Mouse (Mus musculus) forebrain, embryonic 11.5 days (tissue): Measurements from ENCODE around the gene Ntn5. TPM values are rescaled to one million over a fixed set of nuclear protein-coding genes. Genes with fewer than 3 reads are reported as not detected.
A peak's percentile ranks its signal among the peaks of the same experiment; 100 is the strongest.

ENCODE experiments used
- ATAC-seq: fragments of 200-750 bp; cut with Nextera tagmentation; replicated peaks from 2 replicates; pipeline ENCODE4 v1.8.0; 2017; ENCODE audit warnings: moderate TSS enrichment; ENCODE audit not compliant: low FRiP score
- DNase-seq: peaks from one replicate; pipeline ENCODE4 v3.0.0-alpha.2; 2017; ENCODE audit warnings: low spot score
- H3K27ac ChIP-seq: fragments of 300-500 bp; sonication (generic); 2 replicates; pipeline ENCODE4 v1.5.1; 2014; ENCODE audit warnings: low read depth, low read length
- H3K27me3 ChIP-seq: fragments of 300-500 bp; sonication (generic); 2 replicates; pipeline ENCODE4 v1.6.1; 2014; ENCODE audit warnings: mild to moderate bottlenecking, low read length, mixed read lengths; ENCODE audit not compliant: control insufficient read depth, insufficient read depth
- H3K36me3 ChIP-seq: fragments of 300-500 bp; sonication (generic); 2 replicates; pipeline ENCODE4 v1.6.1; 2014; ENCODE audit warnings: mild to moderate bottlenecking, low read length, moderate library complexity, mixed read lengths; ENCODE audit not compliant: control insufficient read depth, insufficient read depth
- H3K4me1 ChIP-seq: fragments of 300-500 bp; sonication (generic); replicated peaks from 2 replicates; pipeline ENCODE4 v1.6.1; 2014; ENCODE audit warnings: low read length, mixed read lengths; ENCODE audit not compliant: control insufficient read depth, insufficient read depth
- H3K4me2 ChIP-seq: fragments of 300-500 bp; sonication (generic); 2 replicates; pipeline ENCODE4 v1.6.1; 2014; ENCODE audit warnings: low read depth, mild to moderate bottlenecking, low read length, moderate library complexity, mixed read lengths; ENCODE audit not compliant: severe bottlenecking
- H3K4me3 ChIP-seq: fragments of 300-500 bp; sonication (generic); 2 replicates; pipeline ENCODE4 v1.5.1; 2014; ENCODE audit warnings: low read depth, low read length
- H3K9ac ChIP-seq: fragments of 300-500 bp; sonication (generic); 2 replicates; pipeline ENCODE4 v1.6.1; 2014; ENCODE audit warnings: low read length
- H3K9me3 ChIP-seq: fragments of 300-500 bp; sonication (generic); 2 replicates; pipeline ENCODE4 v1.6.1; 2016; ENCODE audit warnings: low read length, mixed read lengths; ENCODE audit not compliant: control insufficient read depth
- WGBS: fragments of 180-500 bp; shearing (Covaris S2); extraction: QIAGEN DNeasy Blood & Tissue Kit; methylation state at CpG from one replicate; pipeline ENCODE4 v1.1.7; 2014; 5-methylcytosine and 5-hydroxymethylcytosine counted together
- polyA plus RNA-seq: library from polyadenylated mRNA; unstranded; fragments of >200 nt; fragmentation: Nextera tagmentation; extraction: Ambion mirVana; gene quantifications from 2 replicates; pipeline ENCODE4 v1.2.1, GENCODE M21; 2014

Ntn5 gene
- polyA plus RNA-seq, 1 experiment from 2014 or later = 0.41 TPM

GRCm38 (mm10) chr7:45668921-45669320, 14.9 kb upstream of the Ntn5 start:
- WGBS = 96% methylated on average over 9 of the region's 9 CpGs
- no peak for DNase-seq
- no peaks in the 10 kb centered on the region for H3K27me3 ChIP-seq

GRCm38 (mm10) chr7:45677627-45678295, 6.1 kb upstream of the Ntn5 start:
- Histone ChIP-seq H3K9me3 (no peaks in the 10 kb centered on the region), H3K4me1 (no peaks in the 10 kb centered on the region; the same call in 1 of the 2 replicates), H3K27me3 (no peaks in the 10 kb centered on the region), H3K4me2 (no peak overlapping the region), H3K36me3 (no peaks in the 10 kb centered on the region), H3K27ac (no peak overlapping the region), H3K9ac (no peak overlapping the region), H3K4me3 (no peak overlapping the region)
- 85% methylated on average over 7 of the region's 7 CpGs for WGBS
- ATAC-seq (no peak), DNase-seq (no peak)

More at GRCm38 (mm10) chr7:45668921-45669320, 14.9 kb upstream of the Ntn5 start:
- ATAC-seq = no peak
- Histone ChIP-seq H3K36me3 (no peaks in the 10 kb centered on the region), H3K4me3 (no peak overlapping the region), H3K4me2 (no peak overlapping the region), H3K27ac (no peak overlapping the region), H3K9ac (no peak overlapping the region), H3K4me1 (no peaks in the 10 kb centered on the region), H3K9me3 (no peaks in the 10 kb centered on the region)

- Histone ChIP-seq H3K36me3 (no peaks in the 10 kb centered on the region), H3K4me2 (no peak overlapping the region), H3K4me1 (no peaks in the 10 kb centered on the region; the same call in 1 of the 2 replicates), H3K27ac (no peak overlapping the region), H3K9ac (no peak overlapping the region), H3K9me3 (no peaks in the 10 kb centered on the region), H3K27me3 (no peaks in the 10 kb centered on the region), H3K4me3 (no peak overlapping the region)
- ATAC-seq (no peak), DNase-seq (no peak)
- 89% methylated on average over 14 of the region's 14 CpGs for WGBS
These were observed 5.3 kb upstream of the Ntn5 start for GRCm38 (mm10) chr7:45678513-45678912.

- WGBS = 65% methylated on average over 14 of the region's 14 CpGs
- Histone ChIP-seq H3K27ac (no peak overlapping the region), H3K4me1 (no peaks in the 10 kb centered on the region; the same call in 1 of the 2 replicates), H3K4me2 (no peak overlapping the region), H3K9me3 (no peaks in the 10 kb centered on the region), H3K27me3 (no peaks in the 10 kb centered on the region), H3K9ac (no peak overlapping the region), H3K36me3 (no peaks in the 10 kb centered on the region), H3K4me3 (no peak overlapping the region)
- no peak for ATAC-seq
- DNase-seq = no peak
These were observed 3.7 kb upstream of the Ntn5 start for GRCm38 (mm10) chr7:45679966-45680621.

GRCm38 (mm10) chr7:45681046-45681736, 2.6 kb upstream of the Ntn5 start:
- DNase-seq = no peak
- Histone ChIP-seq H3K4me3 (no peak overlapping the region), H3K9ac (no peak overlapping the region), H3K9me3 (no peaks in the 10 kb centered on the region), H3K27me3 (no peaks in the 10 kb centered on the region), H3K4me2 (no peak overlapping the region), H3K36me3 (no peaks in the 10 kb centered on the region), H3K4me1 (no peaks in the 10 kb centered on the region; the same call in 1 of the 2 replicates), H3K27ac (no peak overlapping the region)
- ATAC-seq = no peak
- 87% methylated on average over 8 of the region's 8 CpGs for WGBS

GRCm38 (mm10) chr7:45682144-45683126, 1.4 kb upstream of the Ntn5 start:
- no peaks in the 10 kb centered on the region for H3K36me3 ChIP-seq
- 31% methylated on average over 14 of the region's 14 CpGs for WGBS
- no peaks in the 10 kb centered on the region for H3K27me3 ChIP-seq
- peak overlapping the region; percentile 26; the same call in 1 of the 2 replicates for H3K4me2 ChIP-seq
- DNase-seq = peak; percentile 95
- H3K4me3 ChIP-seq = peak overlapping the region; percentile 11; the same call in 1 of the 2 replicates
- H3K27ac ChIP-seq = no peak overlapping the region
- H3K4me1 ChIP-seq = no peaks in the 10 kb centered on the region; the same call in 1 of the 2 replicates
- peak overlapping the region; percentile 54 for H3K9ac ChIP-seq
- H3K9me3 ChIP-seq = no peaks in the 10 kb centered on the region
- peak; percentile 87 for ATAC-seq

- ATAC-seq (no peak), DNase-seq (no peak)
- Histone ChIP-seq H3K27ac (no peak overlapping the region), H3K4me3 (no peak overlapping the region), H3K27me3 (no peaks in the 10 kb centered on the region), H3K4me2 (no peak overlapping the region), H3K9ac (no peak overlapping the region), H3K4me1 (no peaks in the 10 kb centered on the region; the same call in 1 of the 2 replicates), H3K9me3 (no peaks in the 10 kb centered on the region), H3K36me3 (no peaks in the 10 kb centered on the region)
- 65% methylated on average over 10 of the region's 10 CpGs for WGBS
These were observed 2.0 kb downstream of the Ntn5 start for GRCm38 (mm10) chr7:45685811-45686210.

- ATAC-seq (no peak), DNase-seq (no peak)
- H3K9me3 ChIP-seq = no peaks in the 10 kb centered on the region
- no peaks in the 10 kb centered on the region for H3K27me3 ChIP-seq
- H3K4me2 ChIP-seq = no peak overlapping the region
- WGBS = 81% methylated on average over 3 of the region's 3 CpGs
- H3K4me3 ChIP-seq = no peak overlapping the region
- H3K9ac ChIP-seq = no peak overlapping the region
- no peak overlapping the region for H3K27ac ChIP-seq
- no peaks in the 10 kb centered on the region for H3K36me3 ChIP-seq
- H3K4me1 ChIP-seq = no peaks in the 10 kb centered on the region; the same call in 1 of the 2 replicates
These were observed 3.0 kb downstream of the Ntn5 start for GRCm38 (mm10) chr7:45686841-45687240.
